Mouse (Mus musculus) A20 (cell line): Measurements from ENCODE around the gene Lrrc8d.

Experiments
- DNase-seq: peaks from one replicate; pipeline ENCODE4 v3.0.0-alpha.2; 2011; ENCODE audit warnings: low read depth, low spot score

Gene Lrrc8d

GRCm38 (mm10) chr5:105684861-105685600 lies 14.7 kb upstream of the Lrrc8d start:
- peak; percentile 94 for DNase-seq

- DNase-seq = peak; percentile 37
Observed at GRCm38 (mm10) chr5:105685780-105686305, 13.9 kb upstream of the Lrrc8d start.

- DNase-seq = no peak
Observed at GRCm38 (mm10) chr5:105686331-105686995, 13.3 kb upstream of the Lrrc8d start.

GRCm38 (mm10) chr5:105690502-105691454 lies 9.0 kb upstream of the Lrrc8d start:
- no peak for DNase-seq

- DNase-seq = peak; percentile 63
Observed at GRCm38 (mm10) chr5:105691645-105692044, 8.1 kb upstream of the Lrrc8d start.

GRCm38 (mm10) chr5:105694339-105694930 lies 5.3 kb upstream of the Lrrc8d start:
- no peak for DNase-seq

- peak; percentile 92 for DNase-seq
Observed at GRCm38 (mm10) chr5:105696049-105696448, 3.7 kb upstream of the Lrrc8d start.

DNA sequence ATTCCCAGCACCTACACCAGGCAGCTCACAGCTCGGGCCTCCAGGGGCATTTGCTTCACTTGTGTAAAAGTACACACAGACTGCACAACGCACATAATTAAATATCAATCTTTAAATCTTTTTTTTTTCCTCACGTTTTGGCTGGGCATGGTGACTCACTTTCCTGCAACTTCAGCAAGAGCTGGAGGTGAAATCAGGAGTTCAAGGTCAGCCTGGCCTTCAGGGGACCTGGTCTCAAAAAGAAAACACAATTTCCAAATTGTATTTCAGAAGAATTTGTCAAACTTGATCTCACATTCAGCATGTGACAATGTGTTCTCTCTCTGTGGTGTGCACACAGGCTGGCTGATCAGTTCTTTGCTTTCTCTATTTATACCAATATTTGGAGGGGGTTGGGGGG lies 1.9 kb upstream of the Lrrc8d start:
- DNase-seq = peak; percentile 32

DNA sequence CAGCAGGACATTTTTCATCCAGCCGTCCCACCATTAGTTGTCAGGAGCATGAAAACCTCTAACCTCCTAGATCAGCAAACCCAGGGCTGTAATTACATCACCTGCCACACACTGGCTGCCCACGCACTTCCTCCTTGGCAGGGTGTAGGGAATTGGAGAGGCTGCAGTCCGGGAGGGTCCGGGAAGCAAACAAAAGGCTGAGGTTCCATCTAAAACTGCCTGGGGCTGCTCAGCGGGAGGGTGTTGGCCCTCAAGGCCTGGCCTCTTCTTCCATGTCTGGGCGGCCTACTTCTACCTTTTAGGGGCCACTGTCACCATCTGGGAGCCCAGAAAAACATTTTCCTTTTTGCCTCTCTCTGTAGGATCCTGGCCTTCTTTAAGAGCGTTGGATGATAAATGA lies 1.1 kb upstream of the Lrrc8d start:
- peak; percentile 68 for DNase-seq

GRCm38 (mm10) chr5:105700070-105700851 lies 492 bp downstream of the Lrrc8d start:
- DNase-seq = peak; percentile 97

DNA sequence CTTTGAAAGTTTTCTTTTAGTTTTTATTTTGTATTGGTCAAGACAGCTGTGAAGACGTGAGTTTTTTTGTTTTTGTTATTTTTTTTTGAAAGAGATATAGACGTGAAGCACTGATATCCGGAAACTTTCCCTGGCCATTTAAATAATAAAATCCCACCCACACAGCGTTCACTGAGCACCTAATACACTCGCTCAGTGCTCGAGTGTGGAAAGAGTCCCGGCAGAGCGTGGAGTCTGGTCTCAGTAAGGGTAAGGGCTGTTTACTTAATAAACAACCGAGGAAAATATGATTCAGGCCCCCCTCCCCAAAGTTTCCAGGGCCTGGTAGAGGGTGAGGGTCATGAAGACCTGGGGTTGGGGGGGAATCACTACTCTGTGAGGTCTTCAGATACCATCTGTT lies 1.6 kb downstream of the Lrrc8d start:
- no peak for DNase-seq

- peak; percentile 84 for DNase-seq
Observed at GRCm38 (mm10) chr5:105701844-105702243, 2.1 kb downstream of the Lrrc8d start.

- DNase-seq = no peak
Observed at GRCm38 (mm10) chr5:105702580-105703285, 3.0 kb downstream of the Lrrc8d start.

DNA sequence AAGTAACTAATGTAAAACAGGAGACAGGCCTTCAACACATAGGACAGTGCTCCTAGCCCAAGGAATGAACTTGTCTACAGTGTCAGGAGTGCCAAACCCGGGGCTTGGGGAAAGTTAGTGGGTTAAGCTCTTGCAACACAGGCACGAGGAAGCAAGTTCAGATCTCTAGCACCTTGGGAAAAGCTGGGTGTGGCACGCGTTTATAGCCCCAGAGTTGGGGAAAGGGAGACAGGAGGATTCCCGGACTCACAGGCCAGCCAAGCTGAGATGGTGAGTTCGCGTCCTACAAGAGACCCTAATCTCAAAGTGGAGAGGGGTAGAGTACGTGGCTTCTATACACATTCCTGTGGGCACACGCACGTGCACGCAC lies 3.5 kb downstream of the Lrrc8d start:
- DNase-seq = no peak

DNA sequence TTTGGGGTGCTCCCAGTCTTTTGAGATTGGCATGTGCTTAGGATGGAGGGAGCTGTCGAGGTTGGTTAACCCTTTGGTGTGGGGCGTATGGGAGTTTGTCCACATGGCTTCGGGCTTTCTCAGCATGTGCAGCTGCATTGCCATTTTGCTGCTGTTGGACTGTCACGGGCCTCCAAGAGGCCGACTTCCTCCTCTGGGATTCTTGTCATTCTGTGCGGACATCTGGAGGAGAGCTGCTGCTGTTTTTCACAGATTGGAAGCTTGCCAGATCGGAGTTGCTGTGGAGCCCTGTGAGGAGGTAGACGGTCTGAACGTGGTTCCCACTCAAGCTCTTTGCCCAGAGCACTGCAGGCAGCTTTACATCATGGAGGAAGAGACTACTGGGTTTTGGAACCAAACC lies 4.8 kb downstream of the Lrrc8d start:
- no peak for DNase-seq

DNA sequence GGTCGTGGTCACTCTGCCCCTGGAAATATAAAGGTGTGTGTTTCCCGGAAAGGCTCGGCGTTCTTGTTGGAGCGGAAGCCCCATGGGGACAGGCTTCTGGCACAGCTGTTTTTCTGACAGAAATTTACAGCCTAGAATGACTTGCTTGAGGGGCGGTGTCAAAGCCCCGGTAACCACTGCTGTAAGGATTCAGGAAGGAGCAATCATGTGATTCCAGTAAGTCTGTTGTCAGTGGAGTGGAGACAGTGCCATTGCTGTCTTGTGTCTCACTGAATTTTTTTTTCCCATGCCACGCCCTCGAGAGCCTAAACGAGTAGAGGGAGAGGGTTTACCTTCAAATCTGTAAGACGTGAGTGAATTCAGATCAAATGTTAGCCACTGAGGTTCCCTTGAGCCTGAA lies 6.9 kb downstream of the Lrrc8d start:
- no peak for DNase-seq

GRCm38 (mm10) chr5:105708276-105708675 lies 8.5 kb downstream of the Lrrc8d start:
- no peak for DNase-seq

DNA sequence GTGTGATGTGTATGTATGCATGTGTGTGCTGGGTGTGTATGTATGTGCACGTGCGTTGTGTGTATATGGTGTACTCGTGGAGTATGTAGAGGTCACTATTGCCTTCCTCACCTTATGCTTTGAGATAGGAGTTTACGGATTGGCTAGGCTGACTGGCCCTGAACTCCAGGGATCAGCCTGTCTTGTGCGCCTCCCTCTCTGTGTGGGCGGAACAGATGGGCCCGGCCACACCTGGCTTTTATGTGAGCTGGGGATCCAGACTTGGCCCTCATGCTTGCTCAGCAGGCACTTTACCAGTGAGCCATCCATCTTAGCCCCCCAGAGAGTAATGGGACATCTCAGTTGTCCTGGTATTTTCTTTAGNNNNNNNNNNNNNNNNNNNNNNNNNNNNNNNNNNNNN lies 10.7 kb downstream of the Lrrc8d start:
- DNase-seq = no peak

DNA sequence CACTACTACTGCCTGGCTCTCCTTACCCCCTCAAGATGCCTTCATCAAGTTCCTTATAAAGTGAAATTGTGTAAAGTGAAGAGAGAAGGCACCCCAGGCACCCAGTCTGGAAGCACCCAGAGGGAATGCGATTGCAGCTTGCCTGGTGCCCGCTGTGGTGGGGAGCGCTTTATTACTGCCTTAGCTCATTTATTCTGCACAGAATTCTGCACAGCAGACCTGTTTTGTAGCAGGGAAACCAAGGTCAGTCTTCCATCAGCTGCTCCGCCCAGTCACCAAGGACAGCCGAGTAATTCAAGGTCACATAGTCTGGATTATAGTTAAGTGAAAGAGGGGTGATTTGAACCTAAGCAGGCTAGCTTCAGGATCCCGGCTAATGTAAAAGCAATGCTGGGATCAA lies 14.7 kb downstream of the Lrrc8d start:
- DNase-seq = no peak

DNA sequence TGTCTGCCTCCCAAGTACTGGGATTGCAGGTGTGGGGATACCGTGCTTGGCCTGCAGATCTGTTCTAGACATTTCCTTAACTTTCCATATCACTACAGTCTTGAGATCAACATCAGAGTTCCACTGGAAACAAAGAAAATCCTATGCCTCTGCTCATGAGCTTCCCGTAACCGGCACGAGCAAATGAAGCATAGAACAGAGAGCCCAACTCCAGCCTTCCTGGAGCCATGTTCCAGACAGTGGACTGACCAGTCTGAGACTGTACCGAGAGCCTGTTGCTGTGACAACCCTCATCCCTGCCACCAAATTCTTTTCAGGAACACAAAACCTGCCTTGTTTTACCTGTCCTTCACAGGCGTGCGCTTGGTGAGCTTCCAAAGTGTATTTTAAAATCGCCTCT lies 15.3 kb downstream of the Lrrc8d start:
- no peak for DNase-seq
